Mouse (Mus musculus) neural tube, embryonic 11.5 days (tissue): ENCODE results near the gene Ppp4r1. TPM values are rescaled to one million over a fixed set of nuclear protein-coding genes. Genes with fewer than 3 reads are reported as not detected.

Experiments used
- ATAC-seq: fragments of 200-750 bp; cut with Nextera tagmentation; 2 replicates; pipeline ENCODE4 v1.8.0; 2017; ENCODE audit warnings: moderate number of reproducible peaks, mild to moderate bottlenecking, moderate TSS enrichment, moderate library complexity; ENCODE audit not compliant: insufficient read depth, low FRiP score, low TSS enrichment
- DNase-seq: peaks from one replicate; pipeline ENCODE4 v3.0.0-alpha.2; 2015; ENCODE audit warnings: low spot score
- H3K27ac ChIP-seq: fragments of 300-500 bp; sonication (generic); 2 replicates; pipeline ENCODE4 v1.5.1; 2014; ENCODE audit warnings: low read depth, mild to moderate bottlenecking, low read length
- H3K27me3 ChIP-seq: fragments of 300-500 bp; sonication (generic); 2 replicates; pipeline ENCODE4 v1.6.1; 2014; ENCODE audit warnings: mild to moderate bottlenecking, low read length, mixed read lengths; ENCODE audit not compliant: control insufficient read depth, insufficient read depth
- H3K36me3 ChIP-seq: fragments of 300-500 bp; sonication (generic); 2 replicates; pipeline ENCODE4 v1.6.1; 2014; ENCODE audit warnings: mild to moderate bottlenecking, low read length, moderate library complexity, mixed read lengths; ENCODE audit not compliant: control insufficient read depth, insufficient read depth
- H3K4me1 ChIP-seq: fragments of 300-500 bp; sonication (generic); 2 replicates; pipeline ENCODE4 v1.6.1; 2014; ENCODE audit warnings: low read length, mixed read lengths; ENCODE audit not compliant: control insufficient read depth, insufficient read depth
- H3K4me2 ChIP-seq: fragments of 300-500 bp; sonication (generic); 2 replicates; pipeline ENCODE4 v1.6.1; 2014; ENCODE audit warnings: low read depth, mild to moderate bottlenecking, moderate library complexity
- H3K4me3 ChIP-seq: fragments of 300-500 bp; sonication (generic); 2 replicates; pipeline ENCODE4 v1.5.1; 2014; ENCODE audit warnings: low read depth, low read length
- H3K9ac ChIP-seq: fragments of 300-500 bp; sonication (generic); 2 replicates; pipeline ENCODE4 v1.6.1; 2014; ENCODE audit warnings: mild to moderate bottlenecking, low read length
- H3K9me3 ChIP-seq: fragments of 300-500 bp; sonication (generic); 2 replicates; pipeline ENCODE4 v1.6.1; 2016; ENCODE audit warnings: low read length; ENCODE audit not compliant: control insufficient read depth
- WGBS: fragments of 180-500 bp; shearing (Covaris S2); extraction: QIAGEN DNeasy Blood & Tissue Kit; methylation state at CpG from one replicate; pipeline ENCODE4 v1.1.7; 2014; 5-methylcytosine and 5-hydroxymethylcytosine counted together
- polyA plus RNA-seq: library from polyadenylated mRNA; unstranded; fragments of >200 nt; fragmentation: Nextera tagmentation; extraction: Ambion mirVana; gene quantifications from 2 replicates; pipeline ENCODE4 v1.2.1, GENCODE M21; 2014

Gene Ppp4r1
- polyA plus RNA-seq, 1 experiment from 2014 or later: 62.2 TPM

DNA sequence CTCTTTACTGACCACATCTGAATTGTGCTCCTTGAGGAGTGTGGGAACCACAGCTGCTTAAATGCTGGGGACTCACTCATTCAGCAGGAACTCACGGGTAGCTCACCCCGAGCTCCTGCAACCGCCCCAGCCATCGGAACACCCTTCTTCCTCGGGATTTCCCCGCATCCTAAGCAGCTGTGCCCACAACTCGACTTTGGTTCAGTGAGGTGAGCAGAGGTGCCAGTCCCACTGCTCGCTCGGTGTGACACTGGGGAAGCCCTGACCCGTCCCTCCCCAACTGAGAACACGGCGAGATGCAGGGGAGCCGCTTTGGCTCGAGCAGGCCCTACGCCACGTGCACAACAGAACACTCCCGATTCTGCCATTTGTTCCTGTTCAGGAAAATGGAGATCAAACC lies 68.1 kb downstream of the Ppp4r1 start:
- 91% methylated on average over 17 of the region's 17 CpGs for WGBS
- H3K4me1 ChIP-seq: no peaks in the 10 kb centered on the region
- H3K9ac ChIP-seq: no peak overlapping the region
- no peak overlapping the region for H3K27ac ChIP-seq
- H3K27me3 ChIP-seq: no peaks in the 10 kb centered on the region
- H3K4me2 ChIP-seq: no peak overlapping the region
- no peak for DNase-seq
- H3K36me3 ChIP-seq: peaks cover 4% of the 10 kb centered on the region; the same call in 1 of the 2 replicates
- no peak overlapping the region for H3K4me3 ChIP-seq
- no peak for ATAC-seq
- no peaks in the 10 kb centered on the region for H3K9me3 ChIP-seq

DNA sequence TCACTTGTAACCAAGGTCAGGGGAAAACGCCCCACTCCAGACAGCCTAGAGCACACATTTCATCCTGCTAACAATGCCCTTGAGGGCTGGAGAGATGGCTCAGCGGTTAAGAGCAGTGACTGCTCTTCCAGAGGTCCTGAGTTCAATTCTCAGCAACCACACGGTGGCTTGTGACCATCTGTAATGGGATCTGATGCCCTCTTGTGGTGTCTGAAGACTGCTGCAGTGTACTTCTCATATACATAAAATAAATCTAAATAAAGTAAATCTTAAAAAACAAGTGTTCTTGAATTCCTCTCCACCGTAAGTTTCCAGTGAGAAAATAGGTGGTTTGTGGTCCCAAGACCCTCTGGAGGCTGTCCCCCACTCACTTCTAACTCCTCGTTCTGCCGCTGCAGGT lies 69.4 kb downstream of the Ppp4r1 start:
- WGBS: 91% methylated on average over 6 of the region's 6 CpGs
- peaks cover 4% of the 10 kb centered on the region; the same call in 1 of the 2 replicates for H3K36me3 ChIP-seq
- no peak overlapping the region for H3K9ac ChIP-seq
- H3K27me3 ChIP-seq: no peaks in the 10 kb centered on the region
- no peak overlapping the region for H3K4me3 ChIP-seq
- no peak overlapping the region for H3K4me2 ChIP-seq
- H3K27ac ChIP-seq: no peak overlapping the region
- ATAC-seq (no peak), DNase-seq (no peak)
- H3K9me3 ChIP-seq: no peaks in the 10 kb centered on the region
- no peaks in the 10 kb centered on the region for H3K4me1 ChIP-seq

DNA sequence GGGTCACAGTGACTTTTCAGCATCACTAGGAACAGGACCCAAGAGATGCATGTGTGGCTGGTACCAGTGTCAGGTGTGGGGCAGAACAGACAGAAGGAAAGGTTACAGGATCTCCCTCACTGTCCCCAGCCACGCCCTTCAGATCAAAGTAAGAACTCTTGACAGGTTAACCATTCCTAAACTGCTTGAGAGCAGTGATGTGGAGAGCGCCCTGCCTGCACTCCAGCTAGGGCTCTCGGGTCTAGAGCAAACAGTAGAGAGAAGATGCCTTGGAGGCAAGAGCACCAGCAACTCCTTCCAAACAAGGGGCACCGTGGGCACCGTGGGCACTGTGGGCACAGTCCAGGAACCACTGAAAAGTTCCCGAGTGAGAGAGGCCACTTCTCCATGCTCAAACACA lies 71.0 kb downstream of the Ppp4r1 start:
- no peaks in the 10 kb centered on the region for H3K4me1 ChIP-seq
- WGBS: 91% methylated on average over 6 of the region's 6 CpGs
- no peak overlapping the region for H3K4me2 ChIP-seq
- H3K9me3 ChIP-seq: no peaks in the 10 kb centered on the region
- no peak for DNase-seq
- H3K9ac ChIP-seq: no peak overlapping the region
- no peaks in the 10 kb centered on the region for H3K27me3 ChIP-seq
- no peak overlapping the region for H3K27ac ChIP-seq
- no peak for ATAC-seq
- peaks cover 4% of the 10 kb centered on the region; the same call in 1 of the 2 replicates for H3K36me3 ChIP-seq
- no peak overlapping the region for H3K4me3 ChIP-seq

DNA sequence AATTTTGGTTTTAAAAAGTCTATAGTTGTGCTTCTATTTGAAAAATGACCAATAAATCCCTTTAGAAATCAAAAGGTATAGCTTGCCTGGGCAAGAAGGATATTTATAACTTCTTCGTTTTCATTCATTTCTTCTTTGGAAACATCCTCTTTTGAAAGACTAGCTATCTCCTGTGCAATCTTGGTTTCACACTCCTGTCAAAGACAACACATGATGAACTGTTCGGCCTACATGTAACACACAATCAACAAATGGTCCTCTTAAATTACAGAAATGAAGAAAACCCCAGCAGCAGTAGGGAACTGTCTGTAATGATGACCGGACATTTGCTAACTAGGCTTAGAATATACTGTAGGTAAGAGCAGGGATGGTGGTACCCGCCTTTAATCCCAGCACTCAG lies 71.6 kb downstream of the Ppp4r1 start:
- 95% methylated on average over 4 of the region's 4 CpGs for WGBS
- Histone ChIP-seq H3K4me1 (no peaks in the 10 kb centered on the region), H3K36me3 (peaks cover 4% of the 10 kb centered on the region; the same call in 1 of the 2 replicates), H3K9me3 (no peaks in the 10 kb centered on the region), H3K27me3 (no peaks in the 10 kb centered on the region), H3K4me2 (no peak overlapping the region), H3K4me3 (no peak overlapping the region), H3K9ac (no peak overlapping the region), H3K27ac (no peak overlapping the region)
- no peak for DNase-seq
- no peak for ATAC-seq

DNA sequence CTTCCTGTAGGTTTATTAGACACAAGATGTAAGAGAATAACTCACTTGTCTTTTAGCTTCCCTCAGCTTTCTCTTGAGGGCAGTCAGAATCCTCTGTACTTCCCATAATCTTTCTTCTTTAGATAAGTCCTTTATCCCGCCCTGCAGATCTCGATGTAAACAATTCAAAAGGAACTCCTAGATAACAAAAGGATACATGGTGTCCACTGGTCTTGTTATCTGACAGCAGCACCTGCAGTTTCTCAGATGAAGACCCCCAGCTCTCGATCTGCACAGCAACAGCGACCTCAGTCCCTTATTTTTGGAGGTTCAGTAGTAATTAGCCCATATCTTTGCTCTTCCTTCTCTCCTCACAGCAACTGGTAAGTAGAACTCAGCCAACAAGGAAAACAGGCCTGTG lies 75.2 kb downstream of the Ppp4r1 start:
- WGBS: 91% methylated on average over 4 of the region's 4 CpGs
- no peaks in the 10 kb centered on the region for H3K27me3 ChIP-seq
- H3K9me3 ChIP-seq: no peaks in the 10 kb centered on the region
- no peak overlapping the region for H3K4me3 ChIP-seq
- H3K27ac ChIP-seq: no peak overlapping the region
- H3K9ac ChIP-seq: no peak overlapping the region
- no peak overlapping the region for H3K4me2 ChIP-seq
- H3K36me3 ChIP-seq: peaks cover 2% of the 10 kb centered on the region; the same call in 1 of the 2 replicates
- DNase-seq (no peak), ATAC-seq (no peak)
- no peaks in the 10 kb centered on the region for H3K4me1 ChIP-seq

DNA sequence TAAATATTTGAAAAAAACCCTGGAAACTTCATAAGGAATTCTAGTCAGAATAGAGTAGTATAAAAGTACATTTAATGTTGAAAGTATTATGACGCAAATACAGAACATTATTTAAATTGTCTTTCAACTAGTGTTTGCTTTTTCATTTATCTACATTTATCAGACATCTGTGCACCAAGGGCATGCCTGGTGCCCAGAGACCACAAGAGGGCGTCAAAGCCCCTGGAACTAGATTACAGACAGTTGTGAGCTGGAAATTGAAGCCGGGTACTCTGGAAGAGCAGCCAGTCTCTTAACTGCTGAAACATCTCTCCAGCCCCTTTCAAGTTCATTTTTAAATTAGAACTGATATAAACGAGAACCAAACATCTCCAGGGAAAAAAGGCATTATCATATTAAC lies 80.2 kb downstream of the Ppp4r1 start:
- DNase-seq: peak; percentile 55
- WGBS: 62% methylated on average over 4 of the region's 4 CpGs
- no peaks in the 10 kb centered on the region for H3K36me3 ChIP-seq

DNA sequence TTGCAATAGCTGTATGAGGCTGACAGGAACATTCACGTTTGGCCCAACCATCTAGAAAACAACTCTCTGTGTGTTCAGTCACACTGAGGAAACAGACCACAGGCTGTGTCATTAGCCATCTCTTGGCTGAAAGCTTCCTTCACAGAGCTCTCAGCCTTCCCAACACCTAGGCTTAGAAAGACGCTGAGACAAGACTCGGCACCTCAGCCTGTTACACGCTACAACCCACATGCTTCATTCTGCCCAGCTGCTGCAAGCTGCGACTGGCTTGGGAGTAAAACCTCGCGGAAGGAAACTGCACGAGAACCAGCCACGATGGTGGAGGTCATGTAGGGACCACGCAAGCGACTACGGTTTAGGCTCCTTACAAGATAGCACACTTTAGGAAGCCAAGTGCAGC lies 81.5 kb downstream of the Ppp4r1 start:
- no peaks in the 10 kb centered on the region for H3K9me3 ChIP-seq
- H3K4me3 ChIP-seq: no peak overlapping the region
- DNase-seq: no peak
- ATAC-seq: no peak
- 97% methylated on average over 12 of the region's 12 CpGs for WGBS
- no peak overlapping the region for H3K9ac ChIP-seq
- H3K27ac ChIP-seq: no peak overlapping the region
- no peaks in the 10 kb centered on the region for H3K36me3 ChIP-seq
- no peak overlapping the region for H3K4me2 ChIP-seq
- H3K4me1 ChIP-seq: no peaks in the 10 kb centered on the region
- no peaks in the 10 kb centered on the region for H3K27me3 ChIP-seq

More for the DNA sequence above, 80.2 kb downstream of the Ppp4r1 start:
- Histone ChIP-seq H3K4me3 (no peak overlapping the region), H3K4me2 (no peak overlapping the region), H3K27me3 (no peaks in the 10 kb centered on the region), H3K27ac (no peak overlapping the region), H3K4me1 (no peaks in the 10 kb centered on the region), H3K9me3 (no peaks in the 10 kb centered on the region), H3K9ac (no peak overlapping the region)
- ATAC-seq: no peak

DNA sequence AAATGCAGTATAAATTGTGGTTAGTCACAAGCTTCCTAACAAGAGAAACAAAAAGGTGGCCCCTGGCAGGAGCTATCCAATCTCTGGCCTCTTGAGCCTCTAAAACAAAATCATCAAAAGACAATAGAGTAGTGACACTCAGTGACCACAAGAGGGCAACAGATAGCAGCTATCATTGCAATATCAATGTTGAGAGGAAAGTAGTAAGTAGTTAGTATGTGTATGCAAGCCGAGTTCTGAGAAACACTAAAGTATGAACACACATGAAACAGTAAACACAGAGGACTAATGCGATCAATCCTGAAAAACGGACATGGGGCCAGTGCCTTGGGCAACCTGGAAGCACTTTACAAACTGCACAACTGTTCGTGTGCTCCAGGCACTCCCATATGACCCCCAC lies 82.4 kb downstream of the Ppp4r1 start:
- Histone ChIP-seq H3K4me2 (no peak overlapping the region), H3K4me1 (no peaks in the 10 kb centered on the region), H3K9ac (no peak overlapping the region), H3K36me3 (no peaks in the 10 kb centered on the region), H3K27ac (no peak overlapping the region), H3K4me3 (no peak overlapping the region), H3K27me3 (no peaks in the 10 kb centered on the region), H3K9me3 (no peaks in the 10 kb centered on the region)
- no peak for DNase-seq
- ATAC-seq: no peak
- 49% methylated on average over 4 of the region's 4 CpGs for WGBS

DNA sequence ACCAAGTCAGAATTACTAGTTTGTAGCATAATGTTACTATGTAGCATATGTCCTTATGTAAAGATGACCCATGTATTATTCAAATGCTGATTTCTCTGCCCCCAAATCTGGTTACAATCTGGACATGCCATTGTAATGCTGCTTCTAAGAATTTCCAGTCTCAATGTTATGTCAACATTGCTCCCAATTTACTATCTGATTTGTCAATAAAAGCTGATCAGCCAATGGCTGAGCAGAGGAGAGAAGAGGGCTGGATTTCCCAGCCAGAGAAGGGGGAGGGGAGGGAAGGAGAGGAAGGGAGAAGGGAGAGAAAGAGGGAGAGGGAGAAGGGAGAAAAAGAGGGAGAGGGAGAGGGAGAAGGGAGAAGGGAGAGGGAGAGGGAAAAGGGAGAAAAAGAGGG lies 82.9 kb downstream of the Ppp4r1 start:
- no peak overlapping the region for H3K4me3 ChIP-seq
- H3K9me3 ChIP-seq: no peaks in the 10 kb centered on the region
- no peak for ATAC-seq
- no peak overlapping the region for H3K9ac ChIP-seq
- H3K4me1 ChIP-seq: no peaks in the 10 kb centered on the region
- no peak overlapping the region for H3K27ac ChIP-seq
- no peaks in the 10 kb centered on the region for H3K27me3 ChIP-seq
- H3K4me2 ChIP-seq: no peak overlapping the region
- DNase-seq: no peak
- H3K36me3 ChIP-seq: no peaks in the 10 kb centered on the region
